Mouse (Mus musculus) testis, adult 2 months (tissue): ENCODE data around the gene Auts2.

Experiments
- CTCF ChIP-seq: fragments of 200-500 bp; IDR thresholded peaks from 2 replicates; pipeline ENCODE4 v1.5.1; 2012; ENCODE audit warnings: low read depth, mild to moderate bottlenecking, inconsistent platforms, low read length, moderate library complexity; ENCODE audit not compliant: control insufficient read depth, insufficient read depth, insufficient replicate concordance
- POLR2A ChIP-seq: fragments of 200-500 bp; IDR thresholded peaks from 2 replicates; pipeline ENCODE4 v1.6.1; 2012; ENCODE audit warnings: low read depth, mild to moderate bottlenecking, inconsistent platforms, low read length, moderate library complexity; ENCODE audit not compliant: control insufficient read depth

DNA sequence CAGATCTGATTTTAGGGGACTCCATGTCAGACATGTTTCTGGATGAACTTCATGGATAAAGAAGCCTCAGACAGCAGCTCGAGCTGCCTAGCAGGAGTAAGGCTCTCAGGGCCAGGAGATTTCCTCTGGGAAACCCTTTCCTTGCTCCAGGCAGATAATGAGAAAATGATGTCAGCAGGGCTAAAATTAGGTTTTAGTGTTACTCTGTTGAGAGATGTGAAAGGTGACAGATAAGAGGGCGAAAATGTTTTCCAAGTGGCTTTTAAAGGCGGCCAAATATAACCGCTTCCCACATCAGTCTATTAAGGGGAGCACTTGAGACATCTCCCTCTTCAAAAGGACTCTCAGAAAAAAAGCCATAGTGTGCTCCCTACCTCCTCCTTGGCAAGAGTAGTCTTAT is 1025.5 kb downstream of the Auts2 start:
- TF ChIP-seq POLR2A (no peak), CTCF (no peak)
